Mouse (Mus musculus) midbrain, embryonic 14.5 days (tissue): ENCODE results near the gene Zfp319. TPM values are rescaled to one million over a fixed set of nuclear protein-coding genes. Genes with fewer than 3 reads are reported as not detected.
A peak's percentile ranks its signal among the peaks of the same experiment; 100 is the strongest.

Experiments used
- ATAC-seq: fragments of 200-750 bp; cut with Nextera tagmentation; 2 replicates; pipeline ENCODE4 v1.8.0; 2017; ENCODE audit warnings: moderate number of reproducible peaks, moderate library complexity; ENCODE audit not compliant: low FRiP score, low TSS enrichment
- DNase-seq: peaks from one replicate; pipeline ENCODE4 v3.0.0-alpha.2; 2015
- H3K27ac ChIP-seq: fragments of 300-500 bp; sonication (generic); replicated peaks from 2 replicates; pipeline ENCODE4 v1.5.1; 2014; ENCODE audit warnings: mild to moderate bottlenecking, low read depth, low read length, moderate library complexity
- H3K27me3 ChIP-seq: fragments of 300-500 bp; sonication (generic); 2 replicates; pipeline ENCODE4 v1.6.1; 2014; ENCODE audit warnings: low read length, control low read depth, mixed read lengths; ENCODE audit not compliant: control insufficient read depth, insufficient read depth
- H3K36me3 ChIP-seq: fragments of 300-500 bp; sonication (generic); 2 replicates; pipeline ENCODE4 v1.6.1; 2014; ENCODE audit warnings: low read length, control low read depth; ENCODE audit not compliant: control insufficient read depth, insufficient read depth
- H3K4me1 ChIP-seq: fragments of 300-500 bp; sonication (generic); 2 replicates; pipeline ENCODE4 v1.6.1; 2014; ENCODE audit warnings: mild to moderate bottlenecking, antibody characterized with exemption, low read length, control low read depth; ENCODE audit not compliant: control insufficient read depth, insufficient read depth
- H3K4me2 ChIP-seq: fragments of 300-500 bp; sonication (generic); 2 replicates; pipeline ENCODE4 v1.6.1; 2014; ENCODE audit warnings: mild to moderate bottlenecking, low read length, moderate library complexity
- H3K4me3 ChIP-seq: fragments of 300-500 bp; sonication (generic); replicated peaks from 2 replicates; pipeline ENCODE4 v1.5.1; 2014; ENCODE audit warnings: low read depth, low read length
- H3K9ac ChIP-seq: fragments of 300-500 bp; sonication (generic); replicated peaks from 2 replicates; pipeline ENCODE4 v1.6.1; 2014; ENCODE audit warnings: mild to moderate bottlenecking, low read length, moderate library complexity
- H3K9me3 ChIP-seq: fragments of 300-500 bp; sonication (generic); 2 replicates; pipeline ENCODE4 v1.6.1; 2016; ENCODE audit warnings: low read length, control low read depth, mixed read lengths; ENCODE audit not compliant: control insufficient read depth
- WGBS: fragments of 180-500 bp; shearing (Covaris S2); extraction: QIAGEN DNeasy Blood & Tissue Kit; methylation state at CpG from one replicate; pipeline ENCODE4 v1.1.7; 2014; 5-methylcytosine and 5-hydroxymethylcytosine counted together
- polyA plus RNA-seq: library from polyadenylated mRNA; unstranded; fragments of >200 nt; fragmentation: Nextera tagmentation; extraction: Ambion mirVana; gene quantifications from 2 replicates; pipeline ENCODE4 v1.2.1, GENCODE M21; 2014

The Zfp319 gene
- polyA plus RNA-seq, 1 experiment from 2014 or later: 17.9 TPM

- H3K4me1 ChIP-seq: peaks cover 13% of the 10 kb centered on the region
- H3K27me3 ChIP-seq: no peaks in the 10 kb centered on the region
- no peak within 1 kb of the TSS for H3K4me2 ChIP-seq
- WGBS: 48% methylated on average over 6 of the region's 6 CpGs
- H3K9ac ChIP-seq: no peak within 1 kb of the TSS
- ATAC-seq (no peak), DNase-seq (no peak)
- H3K36me3 ChIP-seq: no peaks in the 10 kb centered on the region
- H3K27ac ChIP-seq: no peak within 1 kb of the TSS
- no peak within 1 kb of the TSS for H3K4me3 ChIP-seq
- H3K9me3 ChIP-seq: no peaks in the 10 kb centered on the region
Measured at GRCm38 (mm10) chr8:95306431-95306830, 25.3 kb downstream of the Zfp319 start, which contains the start of gene Cngb1. TSS of gene Cngb1 (minus strand) at chr8:95306585.

GRCm38 (mm10) chr8:95305526-95305925 is 26.2 kb downstream of the Zfp319 start:
- Histone ChIP-seq H3K27me3 (no peaks in the 10 kb centered on the region), H3K36me3 (no peaks in the 10 kb centered on the region), H3K4me1 (peaks cover 7% of the 10 kb centered on the region), H3K4me2 (no peak overlapping the region), H3K9ac (no peak overlapping the region), H3K27ac (no peak overlapping the region), H3K4me3 (no peak overlapping the region), H3K9me3 (no peaks in the 10 kb centered on the region)
- ATAC-seq: no peak
- no peak for DNase-seq
- 85% methylated on average over 4 of the region's 4 CpGs for WGBS

- no peak overlapping the region for H3K4me2 ChIP-seq
- H3K9ac ChIP-seq: no peak overlapping the region
- ATAC-seq: no peak
- H3K4me1 ChIP-seq: 0 out of 2 replicates have a peak, but pooled peaks cover 5% of the 10 kb centered on the region
- H3K27ac ChIP-seq: no peak overlapping the region
- WGBS: 22% methylated on average over 5 of the region's 5 CpGs
- H3K9me3 ChIP-seq: no peaks in the 10 kb centered on the region
- no peaks in the 10 kb centered on the region for H3K36me3 ChIP-seq
- no peak overlapping the region for H3K4me3 ChIP-seq
- no peaks in the 10 kb centered on the region for H3K27me3 ChIP-seq
- peak; percentile 63 for DNase-seq
Measured at GRCm38 (mm10) chr8:95302410-95302809, 29.3 kb downstream of the Zfp319 start.

- Histone ChIP-seq H3K4me2 (no peak overlapping the region), H3K27ac (no peak overlapping the region), H3K4me3 (no peak overlapping the region), H3K27me3 (no peaks in the 10 kb centered on the region), H3K4me1 (no peaks in the 10 kb centered on the region), H3K9ac (no peak overlapping the region), H3K36me3 (no peaks in the 10 kb centered on the region), H3K9me3 (no peaks in the 10 kb centered on the region)
- DNase-seq (no peak), ATAC-seq (peak; percentile 34; the same call in 1 of the 2 replicates)
- WGBS: 81% methylated on average over 7 of the region's 7 CpGs
Measured at GRCm38 (mm10) chr8:95293891-95294290, 37.9 kb downstream of the Zfp319 start.

- ATAC-seq (no peak), DNase-seq (no peak)
- Histone ChIP-seq H3K4me1 (no peaks in the 10 kb centered on the region), H3K27ac (no peak overlapping the region), H3K27me3 (no peaks in the 10 kb centered on the region), H3K4me3 (no peak overlapping the region), H3K9ac (no peak overlapping the region), H3K4me2 (no peak overlapping the region), H3K36me3 (no peaks in the 10 kb centered on the region), H3K9me3 (no peaks in the 10 kb centered on the region)
- WGBS: 86% methylated on average over 11 of the region's 11 CpGs
Measured at GRCm38 (mm10) chr8:95293172-95293571, 38.6 kb downstream of the Zfp319 start.

- Histone ChIP-seq H3K27me3 (no peaks in the 10 kb centered on the region), H3K4me1 (no peaks in the 10 kb centered on the region), H3K4me3 (no peak overlapping the region), H3K27ac (no peak overlapping the region), H3K36me3 (no peaks in the 10 kb centered on the region), H3K4me2 (no peak overlapping the region), H3K9me3 (no peaks in the 10 kb centered on the region), H3K9ac (no peak overlapping the region)
- ATAC-seq (no peak), DNase-seq (no peak)
- 78% methylated on average over 6 of the region's 6 CpGs for WGBS
Measured at GRCm38 (mm10) chr8:95289066-95289650, 42.6 kb downstream of the Zfp319 start.

GRCm38 (mm10) chr8:95281493-95281892 is 50.3 kb downstream of the Zfp319 start:
- peak; percentile 53 for DNase-seq
- Histone ChIP-seq H3K27ac (0 out of 2 replicates have a peak overlapping the region, but pooled peaks have one; percentile 20), H3K9ac (no peak overlapping the region), H3K4me2 (no peak overlapping the region), H3K36me3 (no peaks in the 10 kb centered on the region), H3K27me3 (no peaks in the 10 kb centered on the region), H3K9me3 (no peaks in the 10 kb centered on the region), H3K4me3 (no peak overlapping the region), H3K4me1 (peaks cover 9% of the 10 kb centered on the region)
- 0 out of 2 replicates have a peak, but pooled peaks have one; percentile 27 for ATAC-seq
- WGBS: 48% methylated on average over 5 of the region's 5 CpGs

Other genes starting within 250 kb of the Zfp319 start
- 19.4 and 21.9 TPM in 2 replicates for gene Kifc3, start 129.1 kb downstream of the Zfp319 start, polyA plus RNA-seq
- gene Cngb1, start 25.4 kb downstream of the Zfp319 start, polyA plus RNA-seq: 0.47 and 0.59 TPM in 2 replicates
- 0.83 and 2.7 TPM in 2 replicates for gene Tepp, start 21.4 kb downstream of the Zfp319 start, polyA plus RNA-seq
- gene Usb1, start 334 bp upstream of the Zfp319 start, polyA plus RNA-seq: 32.0 and 37.3 TPM in 2 replicates
- 17.8 and 19.1 TPM in 2 replicates for gene Mmp15, start 20.3 kb upstream of the Zfp319 start, polyA plus RNA-seq
- gene Cfap20, start 102.9 kb upstream of the Zfp319 start, polyA plus RNA-seq: 133 TPM in 2 replicates
- gene Csnk2a2, start 158.1 kb upstream of the Zfp319 start, polyA plus RNA-seq: 18.8 and 19.1 TPM in 2 replicates
- 0.66 and 0.78 TPM in 2 replicates for gene Ccdc113, start 202.1 kb upstream of the Zfp319 start, polyA plus RNA-seq
- gene Prss54, start 244.4 kb upstream of the Zfp319 start, polyA plus RNA-seq: not detected in 2 replicates